Mouse (Mus musculus) intestine, postnatal 0 days (tissue): ENCODE data around the gene Gcg. TPM values are rescaled to one million over a fixed set of nuclear protein-coding genes. Genes with fewer than 3 reads are reported as not detected.

ENCODE experiments used
- ATAC-seq: fragments of 200-750 bp; cut with Nextera tagmentation; 2 replicates; pipeline ENCODE4 v1.8.0; 2017; ENCODE audit warnings: mild to moderate bottlenecking, moderate TSS enrichment, moderate library complexity
- H3K27ac ChIP-seq: fragments of 300-500 bp; sonication (generic); 2 replicates; pipeline ENCODE4 v1.5.1; 2014; ENCODE audit warnings: mild to moderate bottlenecking, low read depth, low read length, moderate library complexity
- H3K27me3 ChIP-seq: fragments of 300-500 bp; sonication (generic); replicated peaks from 2 replicates; pipeline ENCODE4 v1.6.1; 2014; ENCODE audit warnings: low read length, mixed read lengths; ENCODE audit not compliant: control insufficient read depth, insufficient read depth
- H3K36me3 ChIP-seq: fragments of 300-500 bp; sonication (generic); 2 replicates; pipeline ENCODE4 v1.6.1; 2014; ENCODE audit warnings: mild to moderate bottlenecking, moderate library complexity; ENCODE audit not compliant: control insufficient read depth, insufficient read depth
- H3K4me1 ChIP-seq: fragments of 300-500 bp; sonication (generic); replicated peaks from 2 replicates; pipeline ENCODE4 v1.6.1; 2014; ENCODE audit warnings: antibody characterized with exemption, low read length, mixed read lengths; ENCODE audit not compliant: control insufficient read depth, insufficient read depth
- H3K4me2 ChIP-seq: fragments of 300-500 bp; sonication (generic); replicated peaks from 2 replicates; pipeline ENCODE4 v1.6.1; 2014; ENCODE audit warnings: low read depth, mild to moderate bottlenecking, moderate library complexity
- H3K4me3 ChIP-seq: fragments of 300-500 bp; sonication (generic); 2 replicates; pipeline ENCODE4 v1.5.1; 2014; ENCODE audit warnings: low read depth, low read length
- H3K9ac ChIP-seq: fragments of 300-500 bp; sonication (generic); 2 replicates; pipeline ENCODE4 v1.6.1; 2014; ENCODE audit warnings: mild to moderate bottlenecking, low read depth, low read length
- H3K9me3 ChIP-seq: fragments of 300-500 bp; sonication (generic); 2 replicates; pipeline ENCODE4 v1.6.1; 2016; ENCODE audit warnings: mixed run types; ENCODE audit not compliant: control insufficient read depth
- CTCF ChIP-seq: sonication (generic); IDR thresholded peaks from 2 replicates; pipeline ENCODE4 v1.5.1; 2016; ENCODE audit warnings: low read depth, mild to moderate bottlenecking, control low read depth, antibody characterized with exemption, moderate library complexity
- WGBS: fragments of 180-500 bp; shearing (Covaris S2); extraction: QIAGEN DNeasy Blood & Tissue Kit; methylation state at CpG from one replicate; pipeline ENCODE4 v1.1.7; 2014; 5-methylcytosine and 5-hydroxymethylcytosine counted together
- polyA plus RNA-seq: library from polyadenylated mRNA; unstranded; fragments of >200 nt; fragmentation: Nextera tagmentation; extraction: Ambion mirVana; gene quantifications from 2 replicates; pipeline ENCODE4 v1.2.1, GENCODE M21; 2015

Gcg gene
- polyA plus RNA-seq, result 36.4 and 48.5 TPM in 2 replicates

GRCm38 (mm10) chr2:62483550-62483949 is at the start of gene Gcg:
Gene Gcg, minus strand, starts transcription at chr2:62483650.
- Histone ChIP-seq H3K9ac (no peak within 1 kb of the TSS), H3K4me1 (no peaks in the 10 kb centered on the region), H3K27ac (no peak within 1 kb of the TSS), H3K4me3 (no peak within 1 kb of the TSS), H3K9me3 (no peaks in the 10 kb centered on the region), H3K36me3 (no peaks in the 10 kb centered on the region), H3K27me3 (no peaks in the 10 kb centered on the region), H3K4me2 (no peak within 1 kb of the TSS)
- 72% methylated on average over 9 of the region's 9 CpGs for WGBS
- TF ChIP-seq CTCF, result no peak
- no peak for ATAC-seq

- TF ChIP-seq CTCF, result no peak
- Histone ChIP-seq H3K4me1 (no peaks in the 10 kb centered on the region), H3K27ac (no peak overlapping the region), H3K4me2 (no peak overlapping the region), H3K36me3 (no peaks in the 10 kb centered on the region), H3K9me3 (no peaks in the 10 kb centered on the region), H3K27me3 (no peaks in the 10 kb centered on the region), H3K9ac (no peak overlapping the region), H3K4me3 (no peak overlapping the region)
- 15% methylated on average over 1 of the region's 1 CpGs for WGBS
- no peak for ATAC-seq
Measured at GRCm38 (mm10) chr2:62531065-62531464, 47.6 kb upstream of the Gcg start.

- no peak for TF ChIP-seq CTCF
- H3K4me2 ChIP-seq, result no peak overlapping the region
- WGBS, result 93% methylated on average over 9 of the region's 9 CpGs
Measured at GRCm38 (mm10) chr2:62526399-62526798, 42.9 kb upstream of the Gcg start.

GRCm38 (mm10) chr2:62517790-62518189 is 34.3 kb upstream of the Gcg start:
- 81% methylated on average over 2 of the region's 2 CpGs for WGBS
- Histone ChIP-seq H3K9me3 (no peaks in the 10 kb centered on the region), H3K27ac (no peak overlapping the region), H3K9ac (no peak overlapping the region), H3K27me3 (no peaks in the 10 kb centered on the region), H3K36me3 (no peaks in the 10 kb centered on the region), H3K4me3 (no peak overlapping the region), H3K4me2 (no peak overlapping the region), H3K4me1 (no peaks in the 10 kb centered on the region)
- TF ChIP-seq CTCF, result no peak
- no peak for ATAC-seq

More at GRCm38 (mm10) chr2:62526399-62526798, 42.9 kb upstream of the Gcg start:
- Histone ChIP-seq H3K4me1 (no peaks in the 10 kb centered on the region), H3K36me3 (no peaks in the 10 kb centered on the region), H3K9me3 (no peaks in the 10 kb centered on the region), H3K27ac (no peak overlapping the region), H3K27me3 (no peaks in the 10 kb centered on the region), H3K9ac (no peak overlapping the region), H3K4me3 (no peak overlapping the region)
- no peak for ATAC-seq

GRCm38 (mm10) chr2:62514477-62514876 is 31.0 kb upstream of the Gcg start:
- H3K4me2 ChIP-seq, result no peak overlapping the region
- WGBS, result 87% methylated on average over 6 of the region's 6 CpGs

GRCm38 (mm10) chr2:62513477-62513876 is 30.0 kb upstream of the Gcg start:
- Histone ChIP-seq H3K27ac (no peak overlapping the region), H3K9me3 (no peaks in the 10 kb centered on the region), H3K27me3 (no peaks in the 10 kb centered on the region), H3K4me2 (no peak overlapping the region), H3K9ac (no peak overlapping the region), H3K4me1 (no peaks in the 10 kb centered on the region), H3K4me3 (no peak overlapping the region), H3K36me3 (no peaks in the 10 kb centered on the region)
- no peak for TF ChIP-seq CTCF
- WGBS, result 73% methylated on average over 15 of the region's 15 CpGs
- ATAC-seq, result peak; percentile 45; the same call in 1 of the 2 replicates

More at GRCm38 (mm10) chr2:62514477-62514876, 31.0 kb upstream of the Gcg start:
- H3K4me3 ChIP-seq, result no peak overlapping the region
- H3K27ac ChIP-seq, result no peak overlapping the region
- no peaks in the 10 kb centered on the region for H3K4me1 ChIP-seq
- no peak for TF ChIP-seq CTCF
- H3K27me3 ChIP-seq, result no peaks in the 10 kb centered on the region
- no peaks in the 10 kb centered on the region for H3K9me3 ChIP-seq
- ATAC-seq, result no peak
- H3K9ac ChIP-seq, result no peak overlapping the region
- no peaks in the 10 kb centered on the region for H3K36me3 ChIP-seq

GRCm38 (mm10) chr2:62507130-62507529 is 23.7 kb upstream of the Gcg start:
- Histone ChIP-seq H3K27ac (no peak overlapping the region), H3K27me3 (no peaks in the 10 kb centered on the region), H3K4me2 (no peak overlapping the region), H3K9ac (no peak overlapping the region), H3K4me3 (no peak overlapping the region), H3K9me3 (no peaks in the 10 kb centered on the region), H3K36me3 (no peaks in the 10 kb centered on the region), H3K4me1 (no peaks in the 10 kb centered on the region)
- ATAC-seq, result no peak
- WGBS, result 73% methylated on average over 5 of the region's 5 CpGs
- no peak for TF ChIP-seq CTCF
